Mouse (Mus musculus) heart, adult 2 months (tissue): ENCODE measurements around the gene Rab3il1. TPM values are rescaled to one million over a fixed set of nuclear protein-coding genes. Genes with fewer than 3 reads are reported as not detected.

Experiments
- DNase-seq, 2 experiments: peaks; one replicate each; pipeline ENCODE4 v3.0.0; 2021
- H3K27ac ChIP-seq: fragments of 200-600 bp; 2 replicates; pipeline ENCODE4 v1.8.1; 2022
- H3K27me3 ChIP-seq: fragments of 200-500 bp; 2 replicates; pipeline ENCODE4 v1.6.1; 2012; ENCODE audit warnings: mild to moderate bottlenecking, low read length, inconsistent platforms, mixed read lengths; ENCODE audit not compliant: control insufficient read depth, insufficient read depth
- H3K36me3 ChIP-seq: fragments of 200-500 bp; 2 replicates; pipeline ENCODE4 v1.6.1; 2012; ENCODE audit warnings: low read length, inconsistent platforms; ENCODE audit not compliant: control insufficient read depth, insufficient read depth
- H3K4me1 ChIP-seq: fragments of 200-500 bp; 2 replicates; pipeline ENCODE4 v1.6.1; 2011; ENCODE audit warnings: low read length; ENCODE audit not compliant: control insufficient read depth, insufficient read depth
- H3K4me3 ChIP-seq: fragments of 200-600 bp; 2 replicates; pipeline ENCODE4 v1.8.1; 2022
- H3K79me2 ChIP-seq: fragments of 200-500 bp; replicated peaks from 2 replicates; pipeline ENCODE4 v1.6.1; 2012; ENCODE audit warnings: mild to moderate bottlenecking, inconsistent platforms, low read length, moderate library complexity, mixed read lengths; ENCODE audit not compliant: control insufficient read depth, insufficient read depth
- H3K9ac ChIP-seq: fragments of 200-500 bp; 2 replicates; pipeline ENCODE4 v1.6.1; 2012; ENCODE audit warnings: low read depth, mild to moderate bottlenecking, control low read depth, inconsistent platforms, low read length, mixed read lengths
- CTCF ChIP-seq: fragments of 200-600 bp; IDR thresholded peaks from 2 replicates; pipeline ENCODE4 v1.8.1; 2022; ENCODE audit warnings: antibody characterized with exemption, mild to moderate bottlenecking, moderate library complexity
- EP300 ChIP-seq: fragments of 200-500 bp; IDR thresholded peaks from 2 replicates; pipeline ENCODE4 v1.6.1; 2011; ENCODE audit warnings: low read depth, low read length, control low read depth; ENCODE audit not compliant: insufficient read depth
- POLR2A ChIP-seq: fragments of 200-500 bp; IDR thresholded peaks from 2 replicates; pipeline ENCODE4 v1.6.1; 2011; ENCODE audit warnings: mild to moderate bottlenecking, low read depth, low read length, control low read depth; ENCODE audit not compliant: insufficient read depth
- WGBS: fragments of 180-500 bp; shearing (Covaris S2); methylation state at CpG from one replicate; pipeline ENCODE4 v1.1.7; 2018; 5-methylcytosine and 5-hydroxymethylcytosine counted together
- intact Hi-C: fragments of 180-260 bp; cut with DNase I; formaldehyde crosslinking; loops from one replicate; pipeline ENCODE4 v1.15.1; 2025
- polyA plus RNA-seq: library from polyadenylated mRNA; depleted of rRNA; stranded (reverse); fragments of >200 nt; gene quantifications from 2 replicates; pipeline ENCODE4 v1.2.3, GENCODE M21; 2012
- total RNA-seq, 2 experiments: library from RNA; stranded (reverse); gene quantifications; 2 replicates each; pipeline ENCODE4 v1.2.3; 2021

The Rab3il1 gene
- total and polyA plus RNA-seq, 3 experiments = 5.9 to 11.1 (median 6.5) TPM

- Histone ChIP-seq H3K4me1 (peaks cover 30% of the 10 kb centered on the region), H3K27ac (peak overlapping the region; percentile 90), H3K4me3 (no peak overlapping the region), H3K79me2 (no peaks in the 10 kb centered on the region), H3K9ac (no peak overlapping the region), H3K36me3 (no peaks in the 10 kb centered on the region), H3K27me3 (no peaks in the 10 kb centered on the region)
- peak; percentile 74; the same call in 1 of the 2 replicates for TF ChIP-seq EP300
- TF ChIP-seq CTCF = peak; percentile 39
- 0 out of 2 replicates have a peak, but pooled peaks have one; percentile 14 for TF ChIP-seq POLR2A
- intact Hi-C loops = loop anchor here (5.0 kb wide), 1 partner anchor 59 kb away; the partner anchor contains the start of gene Fads2
- DNase-seq = peak; percentile 70 to 83
Measured at GRCm38 (mm10) chr19:10043643-10044042, 42.2 kb downstream of the Rab3il1 start.

- H3K4me1 ChIP-seq = peaks cover 34% of the 10 kb centered on the region
- H3K9ac ChIP-seq = no peak overlapping the region
- no peaks in the 10 kb centered on the region for H3K36me3 ChIP-seq
- intact Hi-C loops = loop anchor here (2.0 kb wide), 1 partner anchor 15 kb away; no protein-coding TSS in a partner anchor
- TF ChIP-seq CTCF = no peak
- no peak for TF ChIP-seq EP300
- no peak for TF ChIP-seq POLR2A
- DNase-seq = no peak
- no peak overlapping the region for H3K4me3 ChIP-seq
- WGBS = 59% methylated on average over 2 of the region's 2 CpGs
- H3K27me3 ChIP-seq = no peaks in the 10 kb centered on the region
- no peaks in the 10 kb centered on the region for H3K79me2 ChIP-seq
- H3K27ac ChIP-seq = no peak overlapping the region; the same call in none of the 2 replicates
Measured at GRCm38 (mm10) chr19:10045707-10046106, 44.2 kb downstream of the Rab3il1 start.

GRCm38 (mm10) chr19:10046346-10046745, 44.9 kb downstream of the Rab3il1 start:
- peak in 1 of 2 experiments; percentile 48 for DNase-seq
- H3K4me3 ChIP-seq = no peak overlapping the region
- no peaks in the 10 kb centered on the region for H3K79me2 ChIP-seq
- no peak overlapping the region for H3K9ac ChIP-seq
- peak overlapping the region; percentile 27 for H3K27ac ChIP-seq
- intact Hi-C loops = loop anchor here (2.0 kb wide), 1 partner anchor 14 kb away; no protein-coding TSS in a partner anchor
- H3K27me3 ChIP-seq = no peaks in the 10 kb centered on the region
- TF ChIP-seq CTCF (no peak), POLR2A (no peak), EP300 (no peak)
- 28% methylated on average over 4 of the region's 4 CpGs for WGBS
- H3K4me1 ChIP-seq = peaks cover 32% of the 10 kb centered on the region
- H3K36me3 ChIP-seq = no peaks in the 10 kb centered on the region

GRCm38 (mm10) chr19:10046983-10047382, 45.5 kb downstream of the Rab3il1 start:
- DNase-seq = peak in 1 of 2 experiments; percentile 41
- TF ChIP-seq POLR2A (no peak), CTCF (no peak), EP300 (no peak)
- Histone ChIP-seq H3K36me3 (no peaks in the 10 kb centered on the region), H3K27me3 (no peaks in the 10 kb centered on the region), H3K27ac (peak overlapping the region; percentile 28), H3K9ac (no peak overlapping the region), H3K4me3 (no peak overlapping the region), H3K79me2 (no peaks in the 10 kb centered on the region), H3K4me1 (peaks cover 32% of the 10 kb centered on the region)
- intact Hi-C loops = loop anchor here (2.0 kb wide), 1 partner anchor 14 kb away; no protein-coding TSS in a partner anchor
- 11% methylated on average over 3 of the region's 3 CpGs for WGBS

GRCm38 (mm10) chr19:10049533-10049932, 48.1 kb downstream of the Rab3il1 start:
- Histone ChIP-seq H3K36me3 (no peaks in the 10 kb centered on the region; the same call in 1 of the 2 replicates), H3K9ac (no peak overlapping the region), H3K4me3 (no peak overlapping the region), H3K79me2 (no peaks in the 10 kb centered on the region), H3K4me1 (peaks cover 19% of the 10 kb centered on the region), H3K27ac (peak overlapping the region; percentile 26; the same call in 1 of the 2 replicates), H3K27me3 (no peaks in the 10 kb centered on the region)
- intact Hi-C loops = no loop called here
- no peak for DNase-seq
- TF ChIP-seq CTCF (no peak), POLR2A (no peak), EP300 (no peak)

- intact Hi-C loops = no loop called here
- peaks cover 19% of the 10 kb centered on the region for H3K4me1 ChIP-seq
Measured at GRCm38 (mm10) chr19:10050438-10050837, 49.0 kb downstream of the Rab3il1 start.

More at GRCm38 (mm10) chr19:10050438-10050837, 49.0 kb downstream of the Rab3il1 start:
- Histone ChIP-seq H3K36me3 (no peaks in the 10 kb centered on the region; the same call in 1 of the 2 replicates), H3K79me2 (no peaks in the 10 kb centered on the region), H3K27ac (no peak overlapping the region), H3K9ac (no peak overlapping the region), H3K27me3 (no peaks in the 10 kb centered on the region), H3K4me3 (no peak overlapping the region)
- WGBS = 65% methylated on average over 2 of the region's 2 CpGs
- TF ChIP-seq POLR2A = no peak
- TF ChIP-seq EP300 = no peak
- no peak for TF ChIP-seq CTCF
- DNase-seq = no peak
